Mouse (Mus musculus) MEL (cell line): ENCODE measurements around the gene Garnl3.

Source experiments
- CHD2 ChIP-seq: IDR thresholded peaks from 2 replicates; pipeline ENCODE4 v1.6.1; 2011; ENCODE audit warnings: low read length, improper control_type of control experiment
- CTCF ChIP-seq, 3 experiments: IDR thresholded peaks in 2 of 3; conservative IDR thresholded peaks in 1 of 3; 2 replicates each; pipeline ENCODE4 v1.5.1; 2011 to 2012; ENCODE audit warnings: low read length in 3 of 3, low read depth in 2 of 3, mild to moderate bottlenecking in 2 of 3, improper control_type of control experiment in 1 of 3, inconsistent platforms in 1 of 3, mixed read lengths in 1 of 3, moderate library complexity in 1 of 3; ENCODE audit not compliant: control insufficient read depth in 1 of 3, insufficient read depth in 1 of 3, poor library complexity in 1 of 3, severe bottlenecking in 1 of 3
- POLR2A ChIP-seq, 2 experiments: IDR thresholded peaks; 2 replicates each; pipeline ENCODE4 v1.6.1; 2011 to 2012; ENCODE audit warnings: low read length in 2 of 2, mild to moderate bottlenecking in 2 of 2, control low read depth in 1 of 2, improper control_type of control experiment in 1 of 2, low read depth in 1 of 2, moderate library complexity in 1 of 2; ENCODE audit not compliant: control insufficient read depth in 1 of 2, insufficient read depth in 1 of 2, poor library complexity in 1 of 2
- POLR2AphosphoS2 ChIP-seq: IDR thresholded peaks from 2 replicates; pipeline ENCODE4 v1.6.1; 2011; ENCODE audit warnings: low read length, improper control_type of control experiment
- ZNF384 ChIP-seq: IDR thresholded peaks from 2 replicates; pipeline ENCODE4 v1.6.1; 2012; ENCODE audit warnings: low read depth, mild to moderate bottlenecking, inconsistent platforms, low read length, improper control_type of control experiment

- TF ChIP-seq POLR2AphosphoS2 = no peak
- TF ChIP-seq ZNF384 = no peak
- TF ChIP-seq POLR2A (IDR thresholded peaks at IDR 0.05; ENCODE audit: control insufficient read depth in 1 of 2, insufficient read depth in 1 of 2, low read depth in 1 of 2, low read length in 2 of 2, poor library complexity in 1 of 2) = no peak
- TF ChIP-seq CTCF (IDR thresholded peaks at IDR 0.05 in 2 of 3, conservative IDR thresholded peaks at IDR 0.05 in 1 of 3; ENCODE audit: control insufficient read depth in 1 of 3, insufficient read depth in 1 of 3, low read depth in 2 of 3, low read length in 3 of 3, poor library complexity in 1 of 3, severe bottlenecking in 1 of 3) = no peak
- TF ChIP-seq CHD2 = no peak
Measured at GRCm38 (mm10) chr2:32963981-32964380, 167.5 kb downstream of the Garnl3 start.
